Mouse (Mus musculus) stomach, embryonic 15.5 days (tissue): ENCODE measurements around the gene Llgl2. TPM values are rescaled to one million over a fixed set of nuclear protein-coding genes. Genes with fewer than 3 reads are reported as not detected.
"Not testable (repeated sequence)": the region's sequence is repeated elsewhere in the genome, so short reads cannot be mapped to it uniquely, and the experiment has no call there.

Source experiments
- ATAC-seq: fragments of 200-750 bp; cut with Nextera tagmentation; 2 replicates; pipeline ENCODE4 v1.8.0; 2017; ENCODE audit warnings: low read depth, moderate number of reproducible peaks, moderate TSS enrichment; ENCODE audit not compliant: insufficient read depth, low FRiP score
- H3K27ac ChIP-seq: fragments of 300-500 bp; sonication (generic); 2 replicates; pipeline ENCODE4 v1.5.1; 2015; ENCODE audit warnings: mild to moderate bottlenecking, inconsistent platforms
- H3K27me3 ChIP-seq: fragments of 300-500 bp; sonication (generic); replicated peaks from 2 replicates; pipeline ENCODE4 v1.6.1; 2015; ENCODE audit warnings: inconsistent platforms
- H3K36me3 ChIP-seq: fragments of 300-500 bp; sonication (generic); 2 replicates; pipeline ENCODE4 v1.6.1; 2015; ENCODE audit warnings: inconsistent platforms
- H3K4me1 ChIP-seq: fragments of 300-500 bp; sonication (generic); 2 replicates; pipeline ENCODE4 v1.6.1; 2015; ENCODE audit warnings: inconsistent platforms
- H3K4me2 ChIP-seq: fragments of 300-500 bp; sonication (generic); 2 replicates; pipeline ENCODE4 v1.6.1; 2015; ENCODE audit warnings: mild to moderate bottlenecking, inconsistent platforms
- H3K4me3 ChIP-seq: fragments of 300-500 bp; sonication (generic); replicated peaks from 2 replicates; pipeline ENCODE4 v1.5.1; 2015; ENCODE audit warnings: inconsistent platforms
- H3K9ac ChIP-seq: fragments of 300-500 bp; sonication (generic); 2 replicates; pipeline ENCODE4 v1.6.1; 2015; ENCODE audit warnings: inconsistent platforms
- H3K9me3 ChIP-seq: fragments of 300-500 bp; sonication (generic); 2 replicates; pipeline ENCODE4 v1.6.1; 2016; ENCODE audit warnings: inconsistent platforms
- WGBS: fragments of 180-500 bp; shearing (Covaris S2); methylation state at CpG from one replicate; pipeline ENCODE4 v1.1.7; 2015; 5-methylcytosine and 5-hydroxymethylcytosine counted together
- polyA plus RNA-seq: library from polyadenylated mRNA; unstranded; fragments of >200 nt; fragmentation: Nextera tagmentation; extraction: Ambion mirVana; gene quantifications from 2 replicates; pipeline ENCODE4 v1.2.1, GENCODE M21; 2015

Llgl2 gene
- polyA plus RNA-seq, 1 experiment from 2014 or later: 61.5 TPM

GRCm38 (mm10) chr11:115839732-115840131, 15.9 kb downstream of the Llgl2 start:
- Histone ChIP-seq H3K27ac (peak overlapping the region; percentile 86), H3K4me3 (no peak overlapping the region), H3K27me3 (no peaks in the 10 kb centered on the region), H3K9ac (no peak overlapping the region), H3K4me2 (0 out of 2 replicates have a peak overlapping the region, but pooled peaks have one; percentile 12), H3K36me3 (no peaks in the 10 kb centered on the region), H3K9me3 (no peaks in the 10 kb centered on the region), H3K4me1 (peaks cover 43% of the 10 kb centered on the region)
- WGBS: 60% methylated on average over 3 of the region's 3 CpGs
- ATAC-seq: no peak

GRCm38 (mm10) chr11:115841044-115841443, 17.2 kb downstream of the Llgl2 start:
- Histone ChIP-seq H3K4me2 (no peak overlapping the region), H3K9me3 (no peaks in the 10 kb centered on the region), H3K27ac (peak overlapping the region; percentile 82; the same call in 1 of the 2 replicates), H3K36me3 (peaks cover 4% of the 10 kb centered on the region; the same call in 1 of the 2 replicates), H3K27me3 (no peaks in the 10 kb centered on the region), H3K4me1 (peaks cover 39% of the 10 kb centered on the region), H3K4me3 (no peak overlapping the region), H3K9ac (no peak overlapping the region)
- ATAC-seq: no peak
- WGBS: 83% methylated on average over 6 of the region's 6 CpGs

GRCm38 (mm10) chr11:115841961-115842550, 18.2 kb downstream of the Llgl2 start:
- peak; percentile 67; the same call in 1 of the 2 replicates for ATAC-seq
- Histone ChIP-seq H3K4me2 (0 out of 2 replicates have a peak overlapping the region, but pooled peaks have one; percentile 9), H3K4me1 (peaks cover 34% of the 10 kb centered on the region), H3K4me3 (no peak overlapping the region), H3K27ac (peak overlapping the region; percentile 82), H3K36me3 (peaks cover 6% of the 10 kb centered on the region; the same call in 1 of the 2 replicates), H3K27me3 (no peaks in the 10 kb centered on the region), H3K9ac (no peak overlapping the region), H3K9me3 (no peaks in the 10 kb centered on the region)
- WGBS: 18% methylated on average over 6 of the region's 6 CpGs

- peak overlapping the region; percentile 82 for H3K27ac ChIP-seq
- H3K9ac ChIP-seq: no peak overlapping the region
- no peak overlapping the region for H3K4me2 ChIP-seq
- H3K36me3 ChIP-seq: peaks cover 8% of the 10 kb centered on the region; the same call in 1 of the 2 replicates
- ATAC-seq: no peak
- no peak overlapping the region for H3K4me3 ChIP-seq
- 77% methylated on average over 14 of the region's 14 CpGs for WGBS
- peaks cover 24% of the 10 kb centered on the region for H3K4me1 ChIP-seq
- no peaks in the 10 kb centered on the region for H3K9me3 ChIP-seq
- no peaks in the 10 kb centered on the region for H3K27me3 ChIP-seq
These were observed 19.5 kb downstream of the Llgl2 start for GRCm38 (mm10) chr11:115843141-115843890.

- peak; percentile 87 for ATAC-seq
- H3K4me2 ChIP-seq: peak overlapping the region; percentile 20; the same call in 1 of the 2 replicates
- peaks cover 24% of the 10 kb centered on the region for H3K4me1 ChIP-seq
- H3K9ac ChIP-seq: no peak overlapping the region
- no peak overlapping the region for H3K4me3 ChIP-seq
- H3K9me3 ChIP-seq: no peaks in the 10 kb centered on the region
- no peaks in the 10 kb centered on the region for H3K27me3 ChIP-seq
- peaks cover 8% of the 10 kb centered on the region; the same call in 1 of the 2 replicates for H3K36me3 ChIP-seq
- peak overlapping the region; percentile 82 for H3K27ac ChIP-seq
- 59% methylated on average over 5 of the region's 5 CpGs for WGBS
These were observed 20.0 kb downstream of the Llgl2 start for GRCm38 (mm10) chr11:115843891-115844239.

- peak overlapping the region; percentile 82 for H3K27ac ChIP-seq
- no peak overlapping the region for H3K4me3 ChIP-seq
- H3K9ac ChIP-seq: no peak overlapping the region
- H3K36me3 ChIP-seq: peaks cover 10% of the 10 kb centered on the region
- no peaks in the 10 kb centered on the region for H3K27me3 ChIP-seq
- H3K9me3 ChIP-seq: no peaks in the 10 kb centered on the region
- 56% methylated on average over 8 of the region's 8 CpGs for WGBS
- H3K4me1 ChIP-seq: peaks cover 21% of the 10 kb centered on the region
- H3K4me2 ChIP-seq: peak overlapping the region; percentile 20; the same call in 1 of the 2 replicates
- no peak; the same call in 1 of the 2 replicates for ATAC-seq
These were observed 20.4 kb downstream of the Llgl2 start for GRCm38 (mm10) chr11:115844240-115844639.

- H3K27ac ChIP-seq: no peak overlapping the region
- H3K27me3 ChIP-seq: no peaks in the 10 kb centered on the region
- ATAC-seq: no peak
- peaks cover 19% of the 10 kb centered on the region for H3K36me3 ChIP-seq
- no peak overlapping the region for H3K9ac ChIP-seq
- no peaks in the 10 kb centered on the region for H3K9me3 ChIP-seq
- H3K4me2 ChIP-seq: no peak overlapping the region
- H3K4me1 ChIP-seq: peaks cover 15% of the 10 kb centered on the region
- no peak overlapping the region for H3K4me3 ChIP-seq
- WGBS: 93% methylated on average over 2 of the region's 2 CpGs
These were observed 22.0 kb downstream of the Llgl2 start for GRCm38 (mm10) chr11:115845819-115846218.

GRCm38 (mm10) chr11:115854674-115855073, 30.8 kb downstream of the Llgl2 start:
- no peak for ATAC-seq
- no peak overlapping the region for H3K27ac ChIP-seq
- H3K9me3 ChIP-seq: no peaks in the 10 kb centered on the region
- no peak overlapping the region for H3K4me2 ChIP-seq
- peaks cover 13% of the 10 kb centered on the region for H3K4me1 ChIP-seq
- peaks cover 24% of the 10 kb centered on the region for H3K36me3 ChIP-seq
- H3K4me3 ChIP-seq: no peak overlapping the region
- no peak overlapping the region for H3K9ac ChIP-seq
- H3K27me3 ChIP-seq: peaks cover 19% of the 10 kb centered on the region
- 75% methylated on average over 6 of the region's 6 CpGs for WGBS

- H3K27ac ChIP-seq, H3K9ac ChIP-seq, H3K4me3 ChIP-seq, H3K4me2 ChIP-seq, ATAC-seq, H3K9me3 ChIP-seq: not testable (repeated sequence)
- peaks cover 13% of the 10 kb centered on the region for H3K4me1 ChIP-seq
- peaks cover 10% of the 10 kb centered on the region; the same call in 1 of the 2 replicates for H3K36me3 ChIP-seq
- peaks cover 38% of the 10 kb centered on the region for H3K27me3 ChIP-seq
- 89% methylated on average over 4 of the region's 4 CpGs for WGBS
These were observed 33.3 kb downstream of the Llgl2 start for GRCm38 (mm10) chr11:115857146-115857545.

GRCm38 (mm10) chr11:115857936-115858335, 34.1 kb downstream of the Llgl2 start:
- H3K4me3 ChIP-seq: no peak overlapping the region
- H3K36me3 ChIP-seq: peaks cover 10% of the 10 kb centered on the region; the same call in 1 of the 2 replicates
- 49% methylated on average over 13 of the region's 13 CpGs for WGBS
- peaks cover 38% of the 10 kb centered on the region for H3K27me3 ChIP-seq
- H3K4me2 ChIP-seq: no peak overlapping the region
- no peak for ATAC-seq
- H3K27ac ChIP-seq: no peak overlapping the region
- no peaks in the 10 kb centered on the region for H3K9me3 ChIP-seq
- no peak overlapping the region for H3K9ac ChIP-seq
- peaks cover 13% of the 10 kb centered on the region for H3K4me1 ChIP-seq

GRCm38 (mm10) chr11:115858354-115858753, 34.5 kb downstream of the Llgl2 start, which contains the start of gene Myo15b:
Gene Myo15b, plus strand, starts transcription at chr11:115858406.
- 16% methylated on average over 27 of the region's 27 CpGs for WGBS
- Histone ChIP-seq H3K36me3 (peaks cover 7% of the 10 kb centered on the region; the same call in 1 of the 2 replicates), H3K4me3 (peak within 1 kb of the TSS; percentile 45), H3K27me3 (peaks cover 38% of the 10 kb centered on the region), H3K9me3 (no peaks in the 10 kb centered on the region), H3K27ac (no peak within 1 kb of the TSS), H3K4me1 (peaks cover 13% of the 10 kb centered on the region), H3K4me2 (peak within 1 kb of the TSS; percentile 75), H3K9ac (peak within 1 kb of the TSS; percentile 1; the same call in 1 of the 2 replicates)
- no peak for ATAC-seq
